Mouse (Mus musculus): ENCODE measurements around the gene Mysm1.

The Mysm1 gene

DNA sequence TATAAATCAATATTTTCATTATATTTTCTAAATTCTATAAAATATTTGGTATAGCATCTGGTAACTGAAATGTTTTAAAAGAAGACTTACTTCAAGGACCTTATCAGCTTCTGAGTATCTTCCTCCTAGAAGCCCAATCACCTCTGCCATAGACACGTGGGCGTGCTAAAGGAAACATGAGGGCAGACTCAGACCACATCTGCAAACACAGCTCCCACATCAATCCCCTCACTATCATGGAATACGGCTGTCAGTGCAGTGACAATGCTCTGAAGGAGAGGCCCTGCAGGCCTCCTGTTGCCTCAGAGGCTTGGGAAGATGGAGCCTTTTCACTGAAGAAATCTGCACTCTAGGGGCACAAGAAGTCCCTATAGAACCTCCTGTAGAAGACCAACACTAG is 26.1 kb downstream of the Mysm1 start:
- DNase-seq (ENCODE audit: low spot score in 2 of 2), result no peak

GRCm38 (mm10) chr4:94941221-94941855 is 37.6 kb downstream of the Mysm1 start:
- no peak for DNase-seq (ENCODE audit: low spot score in 2 of 2)

- no peak for DNase-seq (ENCODE audit: low spot score in 2 of 2)
These were observed 50.2 kb downstream of the Mysm1 start, which contains the start of gene Eqtn for GRCm38 (mm10) chr4:94928743-94929142. Gene Eqtn (minus strand): TSS chr4:94928843.

- DNase-seq (ENCODE audit: low spot score in 2 of 2), result no peak
These were observed 77.1 kb downstream of the Mysm1 start for GRCm38 (mm10) chr4:94901780-94902179.

GRCm38 (mm10) chr4:94900744-94901143 is 78.2 kb downstream of the Mysm1 start:
- no peak for DNase-seq (ENCODE audit: low spot score in 2 of 2)

Data from cerebellum, postnatal 4 days (tissue).